Mouse (Mus musculus) thymus, adult 2 months (tissue): ENCODE results near the gene Ogg1. TPM values are rescaled to one million over a fixed set of nuclear protein-coding genes. Genes with fewer than 3 reads are reported as not detected.

Source experiments
- DNase-seq: peaks from one replicate; pipeline ENCODE4 v3.0.0; 2021
- H3K27ac ChIP-seq: fragments of 200-500 bp; 2 replicates; pipeline ENCODE4 v1.5.1; 2012; ENCODE audit warnings: low read length, control low read depth; ENCODE audit not compliant: control insufficient read depth, insufficient read depth
- H3K27me3 ChIP-seq: fragments of 200-500 bp; 2 replicates; pipeline ENCODE4 v1.6.1; 2012; ENCODE audit warnings: mild to moderate bottlenecking, low read length, moderate library complexity, mixed read lengths; ENCODE audit not compliant: control insufficient read depth, insufficient read depth
- H3K36me3 ChIP-seq: fragments of 200-500 bp; 2 replicates; pipeline ENCODE4 v1.6.1; 2012; ENCODE audit warnings: mild to moderate bottlenecking, low read length, moderate library complexity; ENCODE audit not compliant: control insufficient read depth, insufficient read depth
- H3K4me1 ChIP-seq: fragments of 200-500 bp; replicated peaks from 2 replicates; pipeline ENCODE4 v1.6.1; 2012; ENCODE audit warnings: low read length; ENCODE audit not compliant: control insufficient read depth, insufficient read depth
- H3K4me3 ChIP-seq: fragments of 200-500 bp; 2 replicates; pipeline ENCODE4 v1.5.1; 2012; ENCODE audit warnings: mild to moderate bottlenecking, low read length, control low read depth, moderate library complexity; ENCODE audit not compliant: control insufficient read depth, insufficient read depth
- CTCF ChIP-seq: fragments of 200-500 bp; IDR thresholded peaks from 2 replicates; pipeline ENCODE4 v1.5.1; 2012; ENCODE audit warnings: mild to moderate bottlenecking, control low read depth, low read length, moderate library complexity, borderline replicate concordance; ENCODE audit not compliant: control insufficient read depth, poor library complexity, insufficient read depth; ENCODE audit errors: extremely low read depth
- POLR2A ChIP-seq: fragments of 200-500 bp; IDR thresholded peaks from 2 replicates; pipeline ENCODE4 v1.6.1; 2012; ENCODE audit warnings: mild to moderate bottlenecking, low read length, control low read depth, moderate library complexity; ENCODE audit not compliant: control insufficient read depth, poor library complexity, insufficient read depth; ENCODE audit errors: extremely low read depth
- WGBS: fragments of 180-500 bp; shearing (Covaris S2); methylation state at CpG from one replicate; pipeline ENCODE4 v1.1.7; 2018; 5-methylcytosine and 5-hydroxymethylcytosine counted together
- polyA plus RNA-seq: library from polyadenylated mRNA; depleted of rRNA; stranded (reverse); fragments of >200 nt; gene quantifications from 2 replicates; pipeline ENCODE4 v1.2.3, GENCODE M21; 2012

Ogg1 gene
- polyA plus RNA-seq, 1 experiment, result 23.1 TPM

GRCm38 (mm10) chr6:113301350-113301749 is 25.4 kb upstream of the Ogg1 start:
- TF ChIP-seq CTCF (no peak), POLR2A (no peak)
- no peak for DNase-seq
- WGBS, result 95% methylated on average over 5 of the region's 5 CpGs
- Histone ChIP-seq H3K4me3 (no peak overlapping the region), H3K27me3 (no peaks in the 10 kb centered on the region), H3K4me1 (no peaks in the 10 kb centered on the region), H3K36me3 (no peaks in the 10 kb centered on the region), H3K27ac (no peak overlapping the region)

- 4% methylated on average over 3 of the region's 3 CpGs for whole genome bisulfite sequencing
- Histone ChIP-seq H3K27me3 (no peaks in the 10 kb centered on the region), H3K27ac (no peak overlapping the region), H3K36me3 (no peaks in the 10 kb centered on the region), H3K4me3 (no peak overlapping the region), H3K4me1 (no peaks in the 10 kb centered on the region)
- TF ChIP-seq CTCF, result no peak
- TF ChIP-seq POLR2A, result no peak
- DNase-seq, result peak; percentile 24
Observed at GRCm38 (mm10) chr6:113302258-113302657, 24.5 kb upstream of the Ogg1 start.

GRCm38 (mm10) chr6:113306322-113306985 is 20.3 kb upstream of the Ogg1 start:
- Histone ChIP-seq H3K27ac (peak overlapping the region; percentile 88), H3K4me3 (peak overlapping the region; percentile 74), H3K36me3 (peaks cover 10% of the 10 kb centered on the region), H3K27me3 (no peaks in the 10 kb centered on the region), H3K4me1 (peaks cover 8% of the 10 kb centered on the region)
- TF ChIP-seq POLR2A, result peak; percentile 41; the same call in 1 of the 2 replicates
- TF ChIP-seq CTCF, result peak; percentile 66
- peak; percentile 99 for DNase-seq
- under 1% methylated on average over 49 of the region's 50 CpGs for WGBS

- DNase-seq, result no peak
- Histone ChIP-seq H3K27me3 (no peaks in the 10 kb centered on the region), H3K36me3 (peaks cover 10% of the 10 kb centered on the region), H3K4me1 (peaks cover 8% of the 10 kb centered on the region), H3K4me3 (peak within 1 kb of the TSS; percentile 74), H3K27ac (peak within 1 kb of the TSS; percentile 88)
- TF ChIP-seq POLR2A (no peak), CTCF (no peak)
- under 1% methylated on average over 32 of the region's 32 CpGs for WGBS
Observed at GRCm38 (mm10) chr6:113306986-113307349, 19.8 kb upstream of the Ogg1 start, which contains the start of gene Brpf1. TSS of gene Brpf1 (plus strand) at chr6:113307137.

GRCm38 (mm10) chr6:113307481-113308121 is 19.2 kb upstream of the Ogg1 start:
- peak; percentile 57 for DNase-seq
- Histone ChIP-seq H3K36me3 (peaks cover 16% of the 10 kb centered on the region), H3K27me3 (no peaks in the 10 kb centered on the region), H3K4me1 (peaks cover 8% of the 10 kb centered on the region), H3K27ac (peak overlapping the region; percentile 58; the same call in 1 of the 2 replicates), H3K4me3 (peak overlapping the region; percentile 74)
- under 1% methylated on average over 34 of the region's 34 CpGs for WGBS
- no peak for TF ChIP-seq CTCF
- no peak for TF ChIP-seq POLR2A

- WGBS, result 22% methylated on average over 5 of the region's 5 CpGs
- DNase-seq, result peak; percentile 14
Observed at GRCm38 (mm10) chr6:113308141-113308540, 18.6 kb upstream of the Ogg1 start.

GRCm38 (mm10) chr6:113315972-113316371 is 10.8 kb upstream of the Ogg1 start:
- no peaks in the 10 kb centered on the region for H3K4me1 ChIP-seq
- no peak overlapping the region for H3K27ac ChIP-seq
- no peak for DNase-seq
- 97% methylated on average over 3 of the region's 3 CpGs for WGBS
- H3K4me3 ChIP-seq, result no peak overlapping the region
- TF ChIP-seq CTCF (no peak), POLR2A (no peak)
- no peaks in the 10 kb centered on the region for H3K27me3 ChIP-seq
- peaks cover 88% of the 10 kb centered on the region for H3K36me3 ChIP-seq

More at GRCm38 (mm10) chr6:113308141-113308540, 18.6 kb upstream of the Ogg1 start:
- Histone ChIP-seq H3K27ac (peak overlapping the region; percentile 58; the same call in 1 of the 2 replicates), H3K36me3 (peaks cover 21% of the 10 kb centered on the region), H3K4me1 (peaks cover 8% of the 10 kb centered on the region), H3K4me3 (peak overlapping the region; percentile 74), H3K27me3 (no peaks in the 10 kb centered on the region)
- TF ChIP-seq POLR2A (no peak), CTCF (no peak)
